Comparison of ENCODE assay signal across 8 mouse cellular contexts in the genomic region with DNA sequence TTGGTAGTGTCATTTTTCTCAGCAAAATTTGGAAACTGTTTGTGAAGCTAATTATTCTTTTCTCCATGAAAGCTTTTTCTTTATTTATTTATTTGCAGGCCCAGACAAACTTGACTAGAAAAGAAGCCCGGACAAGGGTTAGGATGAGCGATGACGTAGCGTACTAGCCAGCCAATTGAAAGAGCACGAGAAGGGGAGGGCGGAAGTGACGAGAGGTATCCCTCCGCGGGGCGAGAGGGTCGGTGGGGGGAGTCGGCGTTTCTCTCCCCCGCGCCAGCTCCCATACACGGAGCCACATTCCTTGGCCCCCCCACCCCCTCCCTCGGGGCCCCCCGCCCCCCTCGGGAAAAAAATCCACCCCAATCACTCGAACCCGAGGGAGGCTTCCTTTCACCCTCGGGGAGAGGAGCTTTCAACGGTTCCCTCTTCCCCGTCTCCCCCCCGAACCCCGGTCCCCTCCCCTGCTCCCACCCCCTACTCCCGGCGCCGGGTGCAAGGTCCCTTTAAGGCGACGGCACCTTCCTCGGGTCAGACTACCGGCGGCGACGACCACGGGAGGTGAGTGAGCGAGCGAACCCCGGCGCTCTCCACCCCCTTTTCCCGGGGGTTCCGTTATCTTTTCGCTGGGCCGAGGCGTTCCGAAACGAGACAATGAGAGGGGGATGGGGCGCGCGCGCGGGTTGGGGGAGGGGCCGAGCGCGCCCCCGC. TPM values are rescaled to one million over a fixed set of nuclear protein-coding genes. Genes with fewer than 3 reads are reported as not detected.
DNase-seq lines count a peak whose midpoint lies in the region; ATAC-seq lines count a peak whose summit lies in the region.

A gene (plus strand): TSS at position 385 of the 708 bp plus-strand sequence.

- H3K27me3 ChIP-seq in hindbrain, embryonic 14.5 days (ENCODE audit: control insufficient read depth, insufficient read depth, low read length) = no peaks in the 10 kb centered on the region

- peak; percentile 95 for ATAC-seq in hindbrain, embryonic 14.5 days (ENCODE audit: low FRiP score)

- under 1% methylated on average over 50 of the region's 57 CpGs for WGBS in hindbrain, embryonic 14.5 days

- DNase-seq in R1 (ENCODE audit: low read depth, low spot score) = peak; percentile 98
- peak; percentile 95 to 96 for DNase-seq in cerebellum, postnatal 25 days
- DNase-seq in frontal cortex, postnatal 25 days (ENCODE audit: low spot score in 2 of 2) = peak; percentile 87 to 88
- DNase-seq in hindbrain, embryonic 14.5 days (ENCODE audit: low spot score) = peak; percentile 97
- DNase-seq in layer of hippocampus, postnatal 36 days = peak; percentile 95
- peak; percentile 99 for DNase-seq in lung, postnatal 36 days
- DNase-seq in retina, postnatal 1 day = peak; percentile 99
- peak; percentile 75 to 94 for DNase-seq in urinary bladder, adult 18-20 months (ENCODE audit: low spot score in 2 of 2)

- H3K9ac ChIP-seq in hindbrain, embryonic 14.5 days = peak within 1 kb of the TSS; percentile 74

- no peaks in the 10 kb centered on the region for H3K9me3 ChIP-seq in hindbrain, embryonic 14.5 days (ENCODE audit: control insufficient read depth, low read length)

- H3K4me1 ChIP-seq in hindbrain, embryonic 14.5 days (replicated peaks; ENCODE audit: control insufficient read depth, insufficient read depth, low read length) = peaks cover 23% of the 10 kb centered on the region

- peak within 1 kb of the TSS; percentile 49 for H3K4me3 ChIP-seq in hindbrain, embryonic 14.5 days (replicated peaks; ENCODE audit: low read length)

- peak within 1 kb of the TSS; percentile 87 for H3K4me2 ChIP-seq in hindbrain, embryonic 14.5 days (replicated peaks)

- H3K36me3 ChIP-seq in hindbrain, embryonic 14.5 days (replicated peaks; ENCODE audit: control insufficient read depth, insufficient read depth) = no peaks in the 10 kb centered on the region

- H3K27ac ChIP-seq in hindbrain, embryonic 14.5 days = peak within 1 kb of the TSS; percentile 97

RNA-seq across cellular contexts. Expression of the gene that starts here (rescaled TPM):
- polyA plus RNA-seq in hindbrain, embryonic 14.5 days (2014; fragmentation: Nextera tagmentation; extraction: Ambion mirVana) = 23.8 and 24.1 TPM in 2 replicates
- 10 to 100 TPM; 54.4 to 62.5 TPM for total RNA-seq in layer of hippocampus, postnatal 36 days (2021)

Comparison
In these comparisons a context has a peak if more than half of its experiments do, and no peak if none do; other contexts are left out.
1. Peak in every context shown above with its lines: DNase-seq, ATAC-seq, H3K4me3 ChIP-seq and H3K27ac ChIP-seq.